22 mouse cellular contexts compared by ENCODE assay signal in genomic region chr12:99248606-99249005, GRCm38 (mm10).
A peak's percentile ranks its signal among the peaks of the same experiment; 100 is the strongest.
DNase-seq lines count a peak whose midpoint lies in the region; ATAC-seq and TF ChIP-seq lines count a peak whose summit lies in the region.
"Had no signal": no experiment of that assay in that cellular context is flagged by ENCODE, and none has a peak within 500 bp of the region (broad histone marks: within the 10 kb centered on the region; RNA-seq: fewer than 3 reads in every experiment).

No protein-coding gene starts in this region.

- no peaks in the 10 kb centered on the region for H3K27me3 ChIP-seq in cerebellum, adult 2 months (ENCODE audit: control insufficient read depth, insufficient read depth, low read length)
- H3K27me3 ChIP-seq: CH12.LX, Patski had no signal

- peaks cover 43% of the 10 kb centered on the region for H3K4me1 ChIP-seq in cerebellum, adult 2 months (ENCODE audit: control insufficient read depth, insufficient read depth, low read length)

- peak overlapping the region; percentile 92 for H3K27ac ChIP-seq in cerebellum, adult 2 months (ENCODE audit: insufficient read depth, low read length)
- 0 out of 2 replicates have a peak overlapping the region, but pooled peaks have one; percentile 67 for H3K27ac ChIP-seq in gastrocnemius, adult 2 months

- intact Hi-C loops in gastrocnemius, adult 2 months (cut with DNase I): no loop called here

- ATAC-seq in cerebellum, adult (ENCODE audit: insufficient number of reproducible peaks, low FRiP score, low TSS enrichment): no peak
- ATAC-seq: activated CD4-positive, CD25-positive, alpha-beta regulatory T cell, adult 4 months; CD4-positive, CD25-positive, alpha-beta regulatory T cell, adult 4 months; Patski had no signal

- no peak for TF ChIP-seq CTCF in cerebellum, adult 2 months (IDR thresholded peaks at IDR 0.05; ENCODE audit: borderline replicate concordance, insufficient read depth, low read depth, low read length)
- TF ChIP-seq CTCF in gastrocnemius, adult 2 months (IDR thresholded peaks at IDR 0.05): no peak

- H3K4me3 ChIP-seq in cerebellum, adult 2 months (replicated peaks; ENCODE audit: insufficient read depth, low read depth, low read length): no peak overlapping the region
- H3K4me3 ChIP-seq in gastrocnemius, adult 2 months: no peak overlapping the region

- WGBS in cerebellum, adult 2 months: 63% methylated on average over 8 of the region's 8 CpGs

- TF ChIP-seq POLR2A in cerebellum, adult 2 months (IDR thresholded peaks at IDR 0.05; ENCODE audit: borderline replicate concordance, insufficient read depth, low read length): no peak

- DNase-seq in cerebellum, adult 2 months: no peak
- no peak for DNase-seq in gastrocnemius, adult 2 months
- no peak for DNase-seq in gastrocnemius, postnatal 10 days
- peak; percentile 69 for DNase-seq in retina, embryonic 14.5 days (ENCODE audit: low spot score)
- DNase-seq in retina, postnatal 1 day: peak; percentile 64
- no peak for DNase-seq in adrenal gland, postnatal 10 days
- no peak for DNase-seq in c-Kit-positive CD71-positive TER-119-positive erythroid progenitor cells, embryonic 14.5 days (ENCODE audit: low spot score)
- DNase-seq: adrenal gland, adult 2 months; adrenal gland, adult 8-10 months; adrenal gland, postnatal 14 days; adrenal gland, postnatal 25 days; adrenal gland, postnatal 36 days; B cell, adult 2 months; cerebellum, adult 11 months; cerebellum, adult 11-12 months; cerebellum, adult 18-20 months; cerebellum, adult 8-10 months had no signal

Comparison
In these comparisons a context has a peak if more than half of its experiments do, and no peak if none do; other contexts are left out.
1. DNase-seq: peak in retina, embryonic 14.5 days (single experiment) and retina, postnatal 1 day (single experiment); none in cerebellum, adult 2 months (0 of 2), gastrocnemius, adult 2 months (single experiment), gastrocnemius, postnatal 10 days (single experiment), adrenal gland, postnatal 10 days (single experiment) and c-Kit-positive CD71-positive TER-119-positive erythroid progenitor cells, embryonic 14.5 days (single experiment).